Mouse (Mus musculus) stomach, embryonic 16.5 days (tissue): ENCODE data around the gene Trim40. TPM values are rescaled to one million over a fixed set of nuclear protein-coding genes. Genes with fewer than 3 reads are reported as not detected.

Experiments used
- ATAC-seq: fragments of 200-750 bp; cut with Nextera tagmentation; 2 replicates; pipeline ENCODE4 v1.8.0; 2017; ENCODE audit warnings: moderate number of reproducible peaks, moderate TSS enrichment; ENCODE audit not compliant: insufficient read depth, low FRiP score
- H3K27ac ChIP-seq: fragments of 300-500 bp; sonication (generic); 2 replicates; pipeline ENCODE4 v1.5.1; 2014; ENCODE audit warnings: low read length
- H3K27me3 ChIP-seq: fragments of 300-500 bp; sonication (generic); 2 replicates; pipeline ENCODE4 v1.6.1; 2014; ENCODE audit warnings: low read length, control low read depth, mixed read lengths; ENCODE audit not compliant: control insufficient read depth, insufficient read depth
- H3K36me3 ChIP-seq: fragments of 300-500 bp; sonication (generic); 2 replicates; pipeline ENCODE4 v1.6.1; 2014; ENCODE audit warnings: low read length; ENCODE audit not compliant: control insufficient read depth, insufficient read depth
- H3K4me1 ChIP-seq: fragments of 300-500 bp; sonication (generic); 2 replicates; pipeline ENCODE4 v1.6.1; 2014; ENCODE audit warnings: low read length, control low read depth, mixed read lengths; ENCODE audit not compliant: control insufficient read depth, insufficient read depth
- H3K4me2 ChIP-seq: fragments of 300-500 bp; sonication (generic); 2 replicates; pipeline ENCODE4 v1.6.1; 2014; ENCODE audit warnings: low read depth, low read length, mixed read lengths
- H3K4me3 ChIP-seq: fragments of 300-500 bp; sonication (generic); replicated peaks from 2 replicates; pipeline ENCODE4 v1.5.1; 2014; ENCODE audit warnings: mild to moderate bottlenecking, low read length
- H3K9ac ChIP-seq: fragments of 300-500 bp; sonication (generic); 2 replicates; pipeline ENCODE4 v1.6.1; 2014; ENCODE audit warnings: low read length
- H3K9me3 ChIP-seq: fragments of 300-500 bp; sonication (generic); replicated peaks from 2 replicates; pipeline ENCODE4 v1.6.1; 2016; ENCODE audit warnings: low read length, control low read depth; ENCODE audit not compliant: control insufficient read depth
- WGBS: fragments of 180-500 bp; shearing (Covaris S2); extraction: QIAGEN DNeasy Blood & Tissue Kit; methylation state at CpG from one replicate; pipeline ENCODE4 v1.1.7; 2014; 5-methylcytosine and 5-hydroxymethylcytosine counted together
- polyA plus RNA-seq: library from polyadenylated mRNA; unstranded; fragments of >200 nt; fragmentation: Nextera tagmentation; extraction: Ambion mirVana; gene quantifications from 2 replicates; pipeline ENCODE4 v1.2.1, GENCODE M21; 2015

Trim40 gene
- polyA plus RNA-seq, 1 experiment from 2014 or later, result 0.08 TPM

DNA sequence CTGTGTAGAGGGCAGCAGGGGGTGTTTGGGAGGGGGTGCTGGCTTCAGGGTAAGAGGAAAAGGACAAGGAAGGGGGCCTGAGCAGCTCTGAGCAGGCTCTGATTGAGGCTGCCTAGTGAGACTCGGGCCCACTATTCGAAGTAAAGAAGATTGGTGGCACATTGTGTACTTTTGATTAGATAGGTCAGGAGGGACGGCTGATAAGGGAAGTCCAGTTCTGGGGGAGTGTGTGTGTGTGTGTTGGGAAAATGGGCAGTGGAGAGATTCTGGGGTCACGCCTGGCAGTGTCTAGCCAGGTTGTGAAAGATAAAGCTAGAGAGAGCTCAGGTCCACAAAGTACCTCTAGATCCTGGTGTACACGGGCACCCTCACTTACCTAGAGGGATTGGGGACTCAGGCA, 38.3 kb downstream of the Trim40 start:
- WGBS, result 46% methylated on average over 5 of the region's 5 CpGs
- Histone ChIP-seq H3K9me3 (no peaks in the 10 kb centered on the region), H3K27me3 (no peaks in the 10 kb centered on the region), H3K4me1 (peaks cover 14% of the 10 kb centered on the region), H3K4me3 (no peak overlapping the region), H3K9ac (no peak overlapping the region), H3K27ac (no peak overlapping the region), H3K36me3 (peaks cover 33% of the 10 kb centered on the region; the same call in 1 of the 2 replicates), H3K4me2 (no peak overlapping the region)
- ATAC-seq, result peak; percentile 42; the same call in 1 of the 2 replicates

DNA sequence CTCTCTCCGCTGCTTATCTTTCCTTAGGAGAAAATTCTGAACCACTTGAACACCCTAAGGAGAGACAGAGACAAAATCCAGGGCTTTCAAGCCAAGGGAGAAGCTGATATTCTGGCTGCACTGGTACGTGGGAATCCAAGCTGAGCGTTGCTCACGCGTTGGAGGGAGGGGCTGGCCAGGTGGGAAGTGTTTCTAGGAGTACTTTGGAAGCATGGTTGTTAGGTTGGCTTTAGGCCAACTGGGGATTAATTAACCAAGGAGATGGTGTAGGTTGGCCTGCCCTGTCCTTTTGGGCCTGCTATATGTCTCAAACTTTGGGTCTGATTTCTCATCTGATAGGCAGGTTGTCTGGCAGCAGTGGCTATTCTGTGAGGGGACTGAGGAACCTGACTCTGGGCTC, 38.7 kb downstream of the Trim40 start:
- Histone ChIP-seq H3K27ac (no peak overlapping the region), H3K4me3 (no peak overlapping the region), H3K27me3 (no peaks in the 10 kb centered on the region), H3K9ac (no peak overlapping the region), H3K36me3 (peaks cover 28% of the 10 kb centered on the region; the same call in 1 of the 2 replicates), H3K4me1 (peaks cover 14% of the 10 kb centered on the region), H3K4me2 (no peak overlapping the region), H3K9me3 (no peaks in the 10 kb centered on the region)
- ATAC-seq, result 0 out of 2 replicates have a peak, but pooled peaks have one; percentile 8
- WGBS, result 61% methylated on average over 5 of the region's 5 CpGs

DNA sequence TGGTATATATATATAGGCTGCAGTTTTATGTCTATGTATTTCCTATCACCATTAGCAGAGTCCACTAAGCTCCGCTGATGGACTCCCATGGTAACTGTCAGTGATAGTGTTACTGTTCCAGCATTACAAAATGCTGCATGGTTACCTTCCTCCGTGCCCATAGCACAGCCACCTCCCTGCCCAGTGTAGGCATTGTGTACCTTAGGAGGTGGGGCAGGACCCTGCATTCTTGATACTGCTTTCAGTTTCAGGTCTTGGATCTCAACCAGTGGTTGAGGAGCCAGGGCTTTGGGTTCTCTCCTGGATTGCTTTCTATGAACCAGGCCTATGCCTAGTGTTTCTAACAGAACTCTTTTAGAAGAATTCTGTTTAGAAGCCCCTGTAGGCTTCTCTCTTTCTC, 39.9 kb downstream of the Trim40 start:
- H3K4me1 ChIP-seq, result peaks cover 14% of the 10 kb centered on the region
- 68% methylated on average over 2 of the region's 2 CpGs for WGBS
- no peak overlapping the region; the same call in 1 of the 2 replicates for H3K27ac ChIP-seq
- peaks cover 24% of the 10 kb centered on the region; the same call in 1 of the 2 replicates for H3K36me3 ChIP-seq
- no peaks in the 10 kb centered on the region for H3K9me3 ChIP-seq
- H3K4me2 ChIP-seq, result no peak overlapping the region
- no peaks in the 10 kb centered on the region for H3K27me3 ChIP-seq
- ATAC-seq, result peak; percentile 78; the same call in 1 of the 2 replicates
- H3K4me3 ChIP-seq, result no peak overlapping the region
- H3K9ac ChIP-seq, result no peak overlapping the region

DNA sequence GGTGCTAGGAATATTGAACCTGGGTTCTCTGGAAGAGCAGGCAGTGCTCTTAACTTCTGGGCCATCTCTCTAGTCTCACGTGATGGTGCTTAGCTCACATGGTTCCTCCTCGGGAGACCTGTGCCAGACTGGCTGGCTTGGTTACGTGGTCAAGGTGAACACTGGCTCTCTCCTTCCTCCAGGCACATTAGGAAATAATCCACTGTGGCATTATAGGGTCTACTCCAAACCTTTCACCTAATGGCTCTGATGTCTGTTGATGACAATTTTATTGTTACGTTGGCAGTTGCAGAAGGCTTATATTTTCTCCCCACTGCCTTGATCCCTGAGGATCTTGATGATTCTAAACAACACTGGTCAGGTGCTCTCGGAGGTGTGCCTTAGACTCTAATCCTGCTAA, 41.0 kb downstream of the Trim40 start:
- Histone ChIP-seq H3K4me3 (no peak overlapping the region), H3K27me3 (no peaks in the 10 kb centered on the region), H3K4me1 (peaks cover 14% of the 10 kb centered on the region), H3K36me3 (peaks cover 18% of the 10 kb centered on the region; the same call in 1 of the 2 replicates), H3K9ac (no peak overlapping the region), H3K4me2 (no peak overlapping the region), H3K9me3 (no peaks in the 10 kb centered on the region), H3K27ac (no peak overlapping the region)
- WGBS, result 78% methylated on average over 5 of the region's 5 CpGs
- no peak for ATAC-seq

DNA sequence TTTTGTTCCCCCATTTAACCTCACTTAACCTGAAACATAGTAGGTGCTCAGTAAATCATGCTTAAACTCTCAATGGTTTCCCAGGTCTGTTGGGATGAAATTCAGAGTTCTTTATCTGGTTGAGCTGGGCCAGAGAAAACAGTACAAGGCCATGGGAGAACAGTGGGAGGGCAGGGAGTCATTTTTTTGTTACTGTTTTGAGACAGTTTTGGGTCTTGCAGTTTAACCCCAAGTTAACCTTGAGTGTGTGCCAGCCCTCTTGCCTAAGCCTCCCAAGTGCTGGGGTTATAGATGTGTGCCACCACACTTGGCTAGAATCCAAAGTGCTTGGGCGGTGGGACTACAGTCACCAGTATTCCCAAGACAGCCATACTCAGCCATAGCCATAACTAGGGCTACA, 45.2 kb downstream of the Trim40 start:
- Histone ChIP-seq H3K4me2 (no peak overlapping the region), H3K27ac (no peak overlapping the region)

DNA sequence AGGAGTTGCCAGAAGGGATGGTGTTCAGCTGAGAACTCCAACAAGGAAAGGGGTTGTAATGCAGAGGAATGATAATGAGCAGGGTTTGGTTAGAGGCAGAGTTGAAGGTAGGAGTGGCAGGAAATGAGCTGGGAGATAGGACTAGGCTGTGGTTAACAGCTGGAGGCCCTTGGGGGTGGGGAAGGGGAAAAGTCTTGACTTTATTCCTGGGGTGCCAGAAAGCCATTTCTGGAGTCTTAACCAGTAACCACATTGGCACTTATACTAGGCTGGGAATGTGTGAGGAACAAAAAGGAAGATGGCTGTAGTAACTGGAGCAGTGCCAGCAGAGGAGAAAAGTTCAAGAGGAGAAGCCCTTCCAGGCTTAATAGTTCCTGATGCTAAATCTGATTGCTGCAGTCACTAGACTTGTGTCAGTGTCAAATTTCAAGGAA, 45.6 kb downstream of the Trim40 start:
- H3K9ac ChIP-seq, result no peak overlapping the region
- ATAC-seq, result peak; percentile 27; the same call in 1 of the 2 replicates
- no peak overlapping the region for H3K4me2 ChIP-seq
- H3K4me3 ChIP-seq, result no peak overlapping the region
- no peaks in the 10 kb centered on the region for H3K27me3 ChIP-seq
- H3K4me1 ChIP-seq, result no peaks in the 10 kb centered on the region
- H3K36me3 ChIP-seq, result no peaks in the 10 kb centered on the region
- no peak overlapping the region for H3K27ac ChIP-seq
- no peaks in the 10 kb centered on the region for H3K9me3 ChIP-seq

More for the DNA sequence above, 45.2 kb downstream of the Trim40 start:
- Histone ChIP-seq H3K27me3 (no peaks in the 10 kb centered on the region), H3K4me1 (no peaks in the 10 kb centered on the region), H3K36me3 (no peaks in the 10 kb centered on the region), H3K9me3 (no peaks in the 10 kb centered on the region), H3K9ac (no peak overlapping the region), H3K4me3 (no peak overlapping the region)
- 66% methylated on average over 1 of the region's 1 CpGs for WGBS
- no peak for ATAC-seq

DNA sequence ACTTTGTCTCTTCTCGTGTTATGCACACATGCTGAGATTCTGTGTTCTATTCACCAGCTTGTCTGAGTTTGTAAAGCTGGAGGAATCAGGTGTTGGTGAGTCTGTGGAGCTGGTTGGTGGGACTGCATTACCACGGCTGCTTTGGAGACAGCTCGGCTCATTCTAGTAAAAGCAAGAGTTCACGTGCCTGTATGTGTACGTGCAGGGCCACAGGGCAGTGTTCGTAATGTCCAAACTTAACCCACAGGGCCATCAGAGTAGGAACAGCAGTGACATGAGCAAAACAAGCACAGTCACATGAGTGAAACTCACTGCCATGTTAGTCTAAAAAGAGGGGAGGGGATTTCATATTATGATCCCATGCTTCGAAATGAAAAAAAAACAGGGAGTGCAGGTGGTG, 46.2 kb downstream of the Trim40 start:
- Histone ChIP-seq H3K4me1 (no peaks in the 10 kb centered on the region), H3K4me3 (no peak overlapping the region), H3K36me3 (no peaks in the 10 kb centered on the region), H3K27me3 (no peaks in the 10 kb centered on the region), H3K27ac (no peak overlapping the region), H3K9ac (no peak overlapping the region), H3K4me2 (no peak overlapping the region), H3K9me3 (no peaks in the 10 kb centered on the region)
- 72% methylated on average over 7 of the region's 7 CpGs for WGBS
- no peak for ATAC-seq

DNA sequence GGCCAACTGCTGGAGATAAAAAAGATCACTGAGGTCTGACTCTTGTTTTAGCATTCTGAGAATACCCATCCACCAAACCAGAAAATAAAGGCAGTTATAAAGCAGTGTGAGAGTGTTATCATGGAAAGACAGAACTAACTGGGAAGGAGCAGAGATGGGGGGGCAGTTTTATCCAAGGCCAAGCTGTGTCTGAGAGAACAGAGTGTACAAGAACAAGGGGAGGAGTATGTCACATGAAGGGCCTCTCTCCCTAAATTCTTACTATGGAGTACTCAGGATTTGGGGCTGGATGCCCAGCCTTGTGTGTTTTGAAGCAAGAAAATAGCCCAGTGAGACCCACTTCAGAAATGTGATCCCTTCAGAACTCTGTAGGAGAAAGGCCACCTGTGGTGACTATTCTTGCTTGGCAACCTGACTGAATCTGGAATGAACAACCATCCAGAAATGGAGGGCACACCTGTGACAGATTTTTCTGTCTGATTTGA, 48.9 kb downstream of the Trim40 start:
- Histone ChIP-seq H3K27me3 (no peaks in the 10 kb centered on the region), H3K27ac (no peak overlapping the region), H3K4me3 (no peak overlapping the region), H3K36me3 (no peaks in the 10 kb centered on the region), H3K9me3 (no peaks in the 10 kb centered on the region), H3K9ac (no peak overlapping the region), H3K4me2 (no peak overlapping the region), H3K4me1 (peaks cover 10% of the 10 kb centered on the region)
- ATAC-seq, result no peak

DNA sequence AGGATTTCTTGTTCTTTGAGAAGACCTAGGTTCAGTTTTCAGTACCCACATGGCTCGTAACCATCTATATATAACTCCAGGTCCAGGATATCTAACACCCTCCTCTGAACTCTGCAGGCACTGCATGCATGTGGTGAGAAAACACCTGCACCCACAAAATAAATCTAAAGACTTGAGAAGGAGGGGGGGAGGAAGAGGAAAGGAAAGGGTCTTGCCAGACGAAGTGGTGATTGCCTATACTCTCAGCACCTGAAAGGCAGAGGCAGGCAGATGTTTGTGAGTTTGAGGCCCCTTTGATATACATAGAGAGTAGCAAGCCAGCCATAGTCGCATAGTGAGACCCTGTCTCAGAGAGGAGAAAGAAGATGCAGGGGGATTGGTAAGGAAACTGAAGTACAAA, 50.0 kb downstream of the Trim40 start:
- Histone ChIP-seq H3K27ac (no peak overlapping the region), H3K27me3 (no peaks in the 10 kb centered on the region), H3K4me3 (no peak overlapping the region), H3K4me1 (peaks cover 12% of the 10 kb centered on the region), H3K9ac (no peak overlapping the region), H3K36me3 (no peaks in the 10 kb centered on the region), H3K9me3 (no peaks in the 10 kb centered on the region), H3K4me2 (no peak overlapping the region)
- ATAC-seq, result no peak
- 72% methylated on average over 3 of the region's 3 CpGs for WGBS
